Mouse (Mus musculus) heart, adult 8-10 months (tissue): ENCODE measurements at regions not wholly inside any gene's neighbourhood (a gene's known extent, or its start where the extent isn't known, plus 50 kb on each side); places are given as distances from the start of the nearest gene placed in this dataset.

ENCODE experiments used
- DNase-seq: peaks from one replicate; pipeline ENCODE4 v3.0.0; 2022; ENCODE audit warnings: low spot score

DNA sequence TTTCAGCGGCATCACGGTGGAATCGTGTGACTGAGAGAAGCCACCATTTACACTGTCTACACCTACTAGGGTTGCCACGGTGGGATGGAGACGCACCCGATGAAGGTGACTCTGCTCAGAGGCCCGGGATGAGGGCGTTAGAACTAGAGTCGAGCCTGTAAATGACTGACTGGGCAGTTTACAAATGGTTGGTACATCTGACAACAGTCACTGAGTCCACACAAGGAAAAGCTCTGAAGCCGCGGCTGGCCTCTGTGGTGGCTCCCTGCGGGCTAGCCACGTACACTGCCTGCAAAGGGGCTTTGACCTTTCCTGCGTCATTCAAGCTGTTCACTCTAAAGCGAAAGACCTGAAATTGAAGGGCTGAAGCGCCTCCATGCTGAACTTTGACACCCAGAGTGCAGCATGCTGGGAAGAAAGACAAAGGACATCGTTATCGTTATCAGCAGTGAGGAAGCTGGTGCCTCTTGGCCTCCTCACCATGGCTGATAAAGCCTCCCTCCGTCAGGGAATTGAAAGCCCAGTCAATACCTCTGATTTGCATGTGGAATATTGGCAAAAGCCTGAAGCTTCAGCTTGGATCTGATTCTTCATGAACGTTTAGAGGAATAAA is 462.1 kb upstream of the Arglu1 start:
- no peak for DNase-seq

DNA sequence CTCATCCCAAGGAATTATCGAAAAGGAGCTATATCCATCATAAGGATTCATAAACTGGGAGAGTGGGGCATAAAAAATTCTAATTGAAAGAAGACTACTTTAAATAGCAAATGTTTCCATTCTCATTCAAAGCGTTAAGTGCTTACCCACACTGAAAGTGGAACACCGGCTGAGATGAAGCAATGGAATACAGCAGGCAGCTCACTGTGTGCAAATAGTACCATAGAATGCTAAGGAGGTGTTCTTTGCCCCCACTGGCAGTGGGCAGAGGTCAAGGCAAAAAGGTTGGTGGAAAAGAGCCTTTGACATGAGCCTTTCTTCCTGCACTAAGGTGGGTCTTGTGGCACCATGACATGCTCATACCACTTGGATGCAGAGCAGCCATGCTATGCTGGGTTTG is 454.0 kb upstream of the Arglu1 start:
- DNase-seq, result no peak

DNA sequence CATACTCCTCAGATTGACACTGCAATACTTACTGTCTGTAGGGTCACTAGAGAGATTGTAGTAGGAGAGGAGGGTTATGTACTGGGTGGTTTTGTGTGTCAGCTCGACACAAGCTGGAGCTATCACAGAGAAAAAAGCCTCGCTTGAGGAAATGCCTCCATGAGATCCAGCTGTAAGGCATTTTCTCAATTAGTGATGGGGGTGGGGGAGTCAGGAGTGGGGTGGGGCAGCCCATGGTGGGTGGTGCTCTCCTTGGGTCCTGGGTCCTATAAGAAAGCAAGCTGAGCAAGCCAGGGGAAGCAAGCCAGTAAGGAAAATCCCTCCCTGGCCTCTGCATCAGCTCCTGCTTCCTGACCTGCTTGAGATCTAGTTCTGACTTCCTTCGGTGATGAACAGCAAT is 449.5 kb upstream of the Arglu1 start:
- DNase-seq, result no peak

DNA sequence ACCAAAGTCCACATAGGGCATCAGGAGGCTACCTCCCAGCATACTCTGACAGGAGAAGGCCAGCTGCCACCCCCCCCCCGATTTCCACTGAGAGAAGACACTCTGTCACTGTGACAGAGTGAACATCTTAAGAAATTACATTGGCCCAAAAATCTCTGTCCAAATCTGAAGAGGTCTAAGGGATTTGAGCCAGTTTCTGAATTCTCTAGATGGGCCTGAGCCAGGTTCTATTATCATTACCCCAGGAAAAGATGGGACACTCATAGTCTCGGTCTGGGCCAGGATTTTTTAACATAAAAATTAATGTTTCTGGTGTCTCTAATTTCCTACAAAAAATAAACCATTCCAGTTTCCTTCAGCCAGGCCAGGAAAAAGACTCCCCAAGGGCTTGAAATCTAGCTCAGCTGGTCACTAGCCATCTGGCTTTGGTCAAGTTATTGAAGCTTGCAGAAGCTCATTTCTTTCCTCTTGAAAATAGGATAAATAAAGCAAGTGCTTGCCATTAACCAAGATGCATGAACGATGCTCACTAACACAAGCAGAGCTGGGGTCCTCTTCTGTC is 448.8 kb upstream of the Arglu1 start:
- DNase-seq, result peak; percentile 70

DNA sequence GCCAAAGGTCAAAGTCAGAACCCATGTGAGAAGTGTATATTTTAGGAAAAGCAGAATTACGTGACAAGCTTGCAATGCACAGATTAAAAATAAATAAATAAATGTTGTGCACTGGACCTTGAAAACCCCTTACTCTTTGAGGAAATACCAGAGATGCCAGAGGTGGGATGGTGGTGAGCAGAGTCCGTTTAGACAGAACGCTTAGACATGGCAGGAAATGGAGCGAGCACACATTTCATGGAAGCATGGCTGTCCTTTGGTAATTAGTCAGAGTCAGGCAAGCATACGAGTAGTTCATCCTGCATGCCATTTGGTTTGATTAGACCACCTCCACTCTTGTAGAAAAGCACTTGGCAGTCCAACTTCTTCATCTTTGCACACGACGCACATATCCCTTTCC is 443.4 kb upstream of the Arglu1 start:
- DNase-seq, result no peak

DNA sequence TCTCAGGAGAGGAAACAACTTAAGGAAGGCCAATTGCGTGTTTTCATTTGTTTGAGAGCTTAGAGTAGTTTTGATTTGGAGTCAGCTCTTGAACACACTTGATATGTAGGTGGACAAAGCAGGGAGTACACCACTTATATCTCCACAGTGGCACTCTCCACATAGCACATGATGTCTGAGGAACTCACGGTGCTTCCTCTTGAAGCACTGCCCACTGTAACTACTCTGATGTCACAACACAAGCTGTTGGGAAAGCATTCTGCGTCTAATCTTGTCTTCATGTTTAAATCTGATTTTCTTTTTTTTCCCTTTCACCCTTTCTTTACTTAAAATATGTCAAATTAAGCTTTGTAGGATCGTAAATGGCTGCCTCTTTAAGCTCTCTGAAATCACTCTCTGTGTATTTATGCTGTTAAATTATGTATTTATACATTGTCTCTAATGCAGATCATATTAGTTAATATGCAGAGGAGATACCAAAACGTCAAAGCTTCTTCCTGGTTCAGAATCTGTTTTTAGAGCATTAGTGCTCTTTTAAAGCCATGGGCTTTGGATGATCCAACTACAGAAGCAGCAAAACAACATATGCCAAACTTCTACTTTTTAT is 442.4 kb upstream of the Arglu1 start:
- no peak for DNase-seq

DNA sequence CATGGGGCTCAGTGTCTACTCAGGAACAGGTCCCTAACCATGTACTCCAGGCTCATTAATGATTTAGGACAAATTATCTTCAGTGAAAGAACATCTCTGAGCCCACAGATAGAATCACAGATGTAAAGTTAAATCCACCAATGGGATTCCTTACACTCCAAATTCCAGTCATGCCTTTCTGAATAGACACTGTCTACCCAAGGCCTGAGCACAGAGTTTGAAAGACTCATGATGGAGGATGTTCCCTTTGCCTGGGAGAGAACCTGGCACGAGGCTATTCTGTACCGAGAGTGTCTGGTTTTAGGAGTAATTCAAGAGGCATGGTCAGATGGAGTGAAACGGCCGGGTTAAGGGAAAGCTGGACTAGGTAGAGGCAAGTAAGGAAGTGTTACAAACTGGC is 440.9 kb upstream of the Arglu1 start:
- DNase-seq, result no peak

DNA sequence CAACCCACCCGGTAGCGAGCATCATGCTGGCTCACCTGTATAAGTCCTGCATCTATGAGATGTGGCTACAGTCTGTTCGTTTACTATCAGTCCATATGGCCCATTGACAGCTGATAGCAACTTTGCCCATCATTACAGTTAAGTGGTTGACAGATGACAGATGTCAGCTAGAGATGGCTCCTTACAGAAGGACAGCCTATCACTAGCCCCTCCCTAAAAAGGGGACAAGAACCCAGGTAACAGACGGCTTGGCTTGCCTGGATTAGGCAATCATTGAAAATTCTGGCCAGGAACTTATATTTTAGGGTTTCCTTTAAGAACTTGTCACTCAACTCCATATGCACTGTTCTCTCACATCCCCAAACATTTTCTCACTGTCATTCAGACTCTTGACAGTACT is 434.2 kb upstream of the Arglu1 start:
- DNase-seq, result no peak

DNA sequence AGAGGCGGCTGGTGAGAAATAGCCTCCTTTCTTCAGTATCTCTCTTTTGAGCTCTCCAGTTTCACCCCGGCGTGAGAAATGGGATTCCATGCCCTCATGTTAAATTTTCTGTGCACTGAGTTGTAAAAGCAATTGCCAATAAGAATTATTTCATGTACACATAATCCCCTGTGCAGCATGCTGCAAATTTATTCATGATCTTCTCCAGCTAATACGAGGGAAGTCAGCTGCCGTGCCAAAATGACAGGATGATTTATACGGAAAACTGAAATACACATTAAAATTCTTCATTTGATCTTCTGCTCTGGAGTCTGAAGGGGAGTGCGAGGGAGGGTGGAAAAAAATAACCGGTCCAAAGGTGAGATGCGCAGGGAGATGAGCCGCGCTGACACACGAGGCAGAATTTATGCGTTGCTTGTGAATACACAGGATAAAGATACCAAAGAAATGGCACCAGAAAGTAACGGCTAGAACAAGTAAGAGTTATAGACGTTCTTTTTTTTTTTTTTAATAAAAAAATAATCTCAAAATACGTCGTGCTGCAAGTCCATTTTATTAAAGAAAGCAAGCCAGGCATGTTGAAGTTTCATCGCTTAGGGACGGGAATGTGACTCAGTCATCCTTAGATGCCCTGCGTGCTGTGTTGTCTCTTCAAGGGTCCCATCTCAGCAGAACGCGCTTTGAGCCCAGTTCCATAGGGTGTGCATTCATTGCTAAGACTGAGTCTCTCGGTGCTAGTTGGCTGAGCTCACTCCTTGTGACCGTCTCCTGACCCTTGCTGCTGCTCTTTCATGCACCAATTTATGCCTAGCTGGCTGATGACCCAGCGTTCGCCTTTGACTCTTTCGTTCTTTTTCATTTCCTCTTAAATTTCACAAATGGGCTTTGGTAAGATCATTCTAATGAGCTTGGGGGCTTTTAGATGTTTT is 427.8 kb upstream of the Arglu1 start:
- DNase-seq, result no peak

DNA sequence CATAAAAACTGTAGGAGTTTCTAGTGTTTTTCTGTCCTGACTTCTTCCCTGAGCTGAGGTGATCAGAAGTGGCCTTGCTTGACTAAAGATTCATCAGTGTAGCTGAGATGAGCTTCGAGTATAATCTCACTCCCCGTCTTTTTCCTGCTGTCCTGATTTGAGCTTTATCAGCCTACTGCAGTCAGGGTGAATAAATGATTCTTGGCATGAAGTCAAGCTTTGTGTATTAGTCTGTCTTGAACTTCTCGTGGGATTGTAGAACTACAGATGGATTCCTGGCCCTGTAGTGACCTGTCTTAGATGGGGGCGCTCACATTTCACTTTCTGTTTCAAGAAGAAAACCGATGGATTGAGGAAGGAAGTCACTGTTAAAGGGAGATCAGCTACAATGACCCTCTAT is 405.7 kb upstream of the Arglu1 start:
- no peak for DNase-seq

DNA sequence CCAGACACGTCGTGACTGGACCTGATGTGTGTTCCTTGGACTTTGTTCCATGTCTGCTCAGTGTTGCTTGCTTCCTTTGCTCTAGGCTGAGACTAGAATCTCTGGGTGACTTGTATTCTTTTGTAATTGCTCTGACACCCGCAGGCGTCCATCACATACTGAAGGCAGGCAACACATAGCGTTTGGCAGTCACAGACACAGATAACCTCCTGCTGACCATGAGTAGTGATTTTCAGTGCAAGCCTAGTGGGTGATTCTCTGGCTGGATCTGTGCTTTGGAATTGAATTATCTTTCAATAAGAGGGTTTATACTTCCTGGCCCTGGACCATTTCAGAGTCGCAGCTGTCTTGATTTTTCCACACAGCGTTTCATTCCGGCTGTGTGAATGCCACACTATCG is 403.7 kb upstream of the Arglu1 start:
- DNase-seq, result no peak

DNA sequence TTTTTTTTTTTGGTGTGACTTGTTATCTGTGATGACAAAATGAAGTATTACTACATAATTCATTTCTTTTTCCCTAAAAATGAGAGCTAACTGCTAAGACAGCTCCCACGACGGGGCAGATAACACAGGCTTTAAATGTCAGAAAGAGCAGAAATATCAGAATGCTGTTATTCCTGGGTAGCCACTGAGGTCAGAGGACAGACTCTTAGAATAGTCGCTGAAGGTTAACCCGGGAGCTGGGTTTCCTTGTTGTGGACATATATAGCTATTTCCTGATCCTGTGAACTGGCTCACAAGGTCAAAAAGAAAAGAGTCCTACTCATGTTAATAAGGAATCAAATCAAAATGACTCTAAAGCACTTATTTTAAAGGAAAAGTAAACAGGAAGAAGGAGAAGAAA is 403.0 kb upstream of the Arglu1 start:
- no peak for DNase-seq

DNA sequence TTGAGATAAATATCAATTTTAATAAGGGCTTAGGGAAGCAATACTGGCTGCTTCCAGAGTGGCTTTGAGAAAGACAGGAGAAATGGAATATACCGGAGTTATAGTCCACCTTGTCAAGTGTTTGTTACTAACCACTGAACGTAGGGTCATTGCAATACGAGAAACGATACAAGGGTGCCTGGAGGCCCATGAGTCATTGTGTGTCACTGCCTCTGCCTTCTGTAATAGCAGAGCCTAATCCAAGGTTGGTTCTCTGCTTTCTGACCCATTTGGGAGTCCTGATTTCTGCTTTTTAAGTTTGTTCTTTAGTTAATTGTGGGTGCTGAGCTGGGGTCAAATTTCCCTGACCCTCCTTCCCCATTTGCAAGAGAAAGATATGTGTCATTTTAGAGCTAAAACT is 382.4 kb upstream of the Arglu1 start:
- no peak for DNase-seq

DNA sequence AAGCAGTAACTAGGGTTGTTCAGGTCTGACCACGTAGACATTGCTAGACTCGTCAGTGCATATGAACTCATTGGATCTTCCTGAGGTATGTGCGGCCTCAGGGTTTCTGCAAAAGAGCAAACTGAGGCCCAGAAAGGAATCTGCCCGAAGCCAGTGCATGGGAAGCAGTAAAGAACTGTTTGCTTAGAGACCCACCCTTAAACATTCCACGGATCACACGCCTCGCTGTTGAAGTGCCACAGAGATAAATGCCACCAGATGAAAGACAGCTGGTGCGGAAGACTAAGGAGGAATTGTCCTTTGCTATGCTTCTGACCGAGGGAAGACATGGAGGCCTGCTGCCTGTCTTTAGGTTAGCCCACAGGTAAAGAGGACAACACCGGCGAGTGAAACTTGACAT is 382.0 kb upstream of the Arglu1 start:
- no peak for DNase-seq

DNA sequence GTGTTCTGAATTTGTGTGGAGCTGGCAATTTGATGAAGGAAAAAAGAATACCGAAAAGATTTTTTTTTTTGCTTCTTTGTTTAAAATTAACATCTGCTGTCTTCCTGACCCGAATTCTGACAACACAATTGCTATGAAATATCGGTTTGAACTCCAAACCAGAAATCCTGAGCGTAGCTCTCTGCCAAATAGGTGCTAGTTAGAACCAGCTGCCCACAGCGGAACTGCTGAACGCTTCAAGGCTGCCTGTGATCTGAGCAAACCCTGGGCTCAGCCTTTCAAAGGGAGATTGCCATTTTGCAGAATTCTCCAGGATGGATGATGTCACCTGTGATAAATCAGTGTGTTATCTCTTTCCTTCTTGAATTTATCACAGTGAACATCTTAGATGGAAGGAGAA is 380.6 kb upstream of the Arglu1 start:
- no peak for DNase-seq

DNA sequence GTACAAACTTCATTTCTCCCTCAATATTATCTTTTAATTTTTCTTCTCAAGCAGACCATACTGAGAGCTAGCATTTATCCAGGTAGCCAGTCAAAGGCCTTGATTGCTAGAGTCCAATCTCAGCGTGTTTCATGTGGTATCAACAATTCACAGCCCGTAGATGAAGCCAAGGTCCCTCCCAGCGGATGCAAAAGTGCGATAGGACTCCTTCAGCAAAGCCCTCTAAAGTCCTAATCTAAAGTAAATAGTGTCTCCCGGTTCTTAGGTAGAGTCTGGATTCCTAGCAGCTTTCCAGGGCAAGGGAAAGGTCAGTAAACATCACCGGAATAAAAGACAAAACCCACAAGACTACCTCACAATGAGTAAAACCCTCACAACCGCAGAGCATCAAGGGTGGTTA is 379.5 kb upstream of the Arglu1 start:
- no peak for DNase-seq

DNA sequence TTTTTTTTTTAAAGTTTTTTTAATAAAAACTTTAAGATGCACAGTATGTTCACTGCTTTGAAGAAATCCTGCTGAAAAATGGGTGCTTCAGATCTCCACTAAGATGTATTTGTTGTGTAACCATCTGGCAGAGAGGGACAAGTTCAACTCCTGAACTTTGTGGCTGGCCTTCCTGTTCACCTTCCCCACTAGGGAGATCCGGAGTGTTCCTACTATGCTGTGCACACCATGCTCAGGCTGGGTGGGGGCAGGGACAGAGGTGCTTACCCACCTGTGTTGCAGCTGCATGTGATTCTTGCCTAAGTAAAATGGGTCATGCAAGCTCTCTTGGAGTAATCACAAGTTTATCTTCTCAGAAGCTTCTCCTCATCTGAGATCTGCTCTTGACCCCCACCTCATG is 377.4 kb upstream of the Arglu1 start:
- no peak for DNase-seq

DNA sequence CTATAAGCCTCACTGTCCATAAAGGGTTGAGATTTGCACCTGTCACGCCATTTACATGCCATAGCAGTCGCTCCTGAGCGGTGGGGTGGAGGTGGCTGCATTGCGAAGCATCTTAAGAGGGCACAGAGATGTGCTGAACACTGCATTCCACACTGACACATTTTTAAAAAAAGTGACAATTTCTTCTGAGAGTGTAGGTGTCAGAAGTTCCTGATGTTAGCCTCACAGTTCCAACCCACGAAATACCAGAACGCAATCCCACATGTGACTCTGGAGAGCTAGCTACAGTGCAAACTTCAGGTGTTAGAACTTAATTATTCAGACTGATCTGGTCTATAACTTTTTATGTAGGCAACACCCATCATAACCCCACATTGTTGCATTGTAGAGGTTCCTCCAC is 369.8 kb upstream of the Arglu1 start:
- DNase-seq, result no peak

DNA sequence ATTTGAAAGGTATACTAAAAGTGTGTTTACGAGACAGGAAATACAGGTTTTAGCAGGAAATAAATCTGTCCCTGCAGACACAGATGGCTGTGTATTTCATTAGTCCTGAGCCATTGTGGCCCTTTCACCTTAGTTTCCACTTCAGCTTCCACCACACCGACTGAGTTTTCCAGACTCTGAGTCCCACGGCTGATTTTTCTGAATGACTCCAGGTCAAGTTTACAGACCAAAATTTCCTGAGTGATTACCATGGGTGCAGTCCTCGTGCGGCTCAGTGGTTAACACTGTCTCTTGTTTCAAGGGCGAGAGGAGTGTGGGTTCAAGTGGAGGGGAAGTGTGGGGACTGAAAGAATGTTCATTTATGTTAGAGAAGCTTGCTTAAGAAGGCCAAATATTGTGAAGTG is 365.1 kb upstream of the Arglu1 start:
- no peak for DNase-seq

DNA sequence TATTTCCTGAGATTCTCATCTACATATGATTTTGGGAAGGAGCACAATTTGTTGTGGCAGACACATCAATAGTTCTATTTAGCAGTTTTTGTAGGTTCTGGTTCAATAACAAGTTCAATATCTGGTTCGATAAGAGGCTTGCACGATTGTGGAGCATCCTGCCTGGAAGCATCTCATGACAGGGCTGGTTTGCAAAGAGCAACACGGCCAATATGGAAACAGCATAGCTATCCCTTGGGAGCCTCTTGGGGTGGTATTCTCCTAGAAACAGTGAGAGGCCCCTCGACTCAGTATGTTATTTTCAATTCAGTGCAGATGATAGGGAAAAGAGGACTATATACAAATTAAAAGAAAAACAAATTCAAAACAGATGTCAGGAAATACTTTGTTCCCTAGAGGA is 364.5 kb upstream of the Arglu1 start:
- DNase-seq, result no peak

DNA sequence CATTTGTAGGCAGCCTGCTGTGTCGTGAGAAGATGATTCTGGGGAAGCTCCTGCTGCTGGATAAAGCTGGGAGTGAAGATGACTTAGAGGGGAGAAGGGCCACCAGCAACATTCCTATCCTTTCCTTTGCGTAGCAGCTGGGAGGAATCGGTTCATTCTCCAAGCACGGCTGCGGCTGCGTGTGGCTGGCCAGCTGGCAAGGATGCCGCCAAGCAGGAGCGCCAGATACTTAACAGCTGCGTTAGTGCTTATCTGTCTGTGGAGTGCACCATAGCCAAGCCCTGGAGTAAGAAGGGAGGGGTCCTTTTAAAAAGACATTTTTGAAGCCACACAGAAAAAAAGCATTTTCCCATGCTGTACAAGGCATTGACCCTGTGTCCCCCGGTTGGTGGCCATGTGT is 361.4 kb upstream of the Arglu1 start:
- peak; percentile 53 for DNase-seq

DNA sequence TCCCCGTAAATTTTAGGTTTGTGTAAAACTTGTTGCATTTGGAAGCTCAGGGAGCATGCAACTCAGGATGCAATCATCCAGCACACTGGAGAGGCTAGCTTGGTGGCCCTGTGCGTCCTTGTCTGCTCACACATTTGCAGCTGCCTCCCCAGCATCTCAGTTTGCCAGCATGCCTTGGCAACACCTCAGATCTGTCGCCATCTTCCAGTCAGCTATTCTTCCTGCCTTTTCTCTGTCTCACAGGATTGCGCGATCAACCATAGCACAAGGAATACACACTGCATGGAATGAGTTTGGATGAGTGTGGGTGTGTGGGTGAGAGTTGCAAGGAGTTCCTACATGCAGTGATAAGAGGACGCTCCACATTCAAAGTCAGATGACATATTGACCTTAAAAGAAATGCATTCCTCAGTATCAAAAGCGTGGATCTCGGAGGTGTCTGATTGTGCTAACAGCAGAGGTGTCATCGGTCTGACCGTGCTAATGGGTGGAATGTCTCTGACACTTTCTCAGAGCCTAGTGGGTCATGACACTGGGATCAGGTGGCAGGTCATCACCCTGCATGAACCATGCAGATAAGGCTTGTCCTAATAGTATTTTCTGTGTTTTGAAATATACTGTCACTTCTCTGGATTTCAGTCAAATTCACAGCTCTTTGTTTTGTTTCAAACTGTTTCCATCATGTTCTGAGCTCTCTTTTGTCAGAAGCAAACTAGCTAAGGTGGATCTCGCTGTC is 360.6 kb upstream of the Arglu1 start:
- no peak for DNase-seq
